Mouse (Mus musculus) small intestine, adult 2 months (tissue): Measurements from ENCODE around the gene Akap6. TPM values are rescaled to one million over a fixed set of nuclear protein-coding genes. Genes with fewer than 3 reads are reported as not detected.

Experiments used
- H3K27ac ChIP-seq: fragments of 200-500 bp; 2 replicates; pipeline ENCODE4 v1.5.1; 2012; ENCODE audit warnings: low read depth, low read length, control low read depth, inconsistent platforms; ENCODE audit not compliant: insufficient read depth
- H3K27me3 ChIP-seq: fragments of 200-500 bp; 2 replicates; pipeline ENCODE4 v1.6.1; 2012; ENCODE audit warnings: mild to moderate bottlenecking, moderate library complexity, low read length, inconsistent platforms; ENCODE audit not compliant: control insufficient read depth, insufficient read depth
- H3K36me3 ChIP-seq: fragments of 200-500 bp; 2 replicates; pipeline ENCODE4 v1.6.1; 2012; ENCODE audit warnings: mild to moderate bottlenecking, low read length, control low read depth, inconsistent platforms; ENCODE audit not compliant: control insufficient read depth, insufficient read depth
- H3K4me1 ChIP-seq: fragments of 200-500 bp; 2 replicates; pipeline ENCODE4 v1.6.1; 2012; ENCODE audit warnings: low read length, inconsistent platforms, mixed read lengths; ENCODE audit not compliant: control insufficient read depth, insufficient read depth, insufficient read length
- H3K4me3 ChIP-seq: fragments of 200-500 bp; 2 replicates; pipeline ENCODE4 v1.5.1; 2012; ENCODE audit warnings: low read depth, mild to moderate bottlenecking, control low read depth, inconsistent platforms, low read length, moderate library complexity
- CTCF ChIP-seq: fragments of 200-500 bp; IDR thresholded peaks from 2 replicates; pipeline ENCODE4 v1.5.1; 2012; ENCODE audit warnings: low read depth, mild to moderate bottlenecking, control low read depth, inconsistent platforms, low read length, moderate library complexity, mixed read lengths; ENCODE audit not compliant: insufficient replicate concordance, insufficient read length; ENCODE audit errors: extremely low read depth
- POLR2A ChIP-seq: fragments of 200-500 bp; IDR thresholded peaks from 2 replicates; pipeline ENCODE4 v1.6.1; 2012; ENCODE audit warnings: low read depth, mild to moderate bottlenecking, control low read depth, inconsistent platforms, low read length, moderate library complexity
- WGBS: fragments of 180-500 bp; shearing (Covaris S2); methylation state at CpG from one replicate; pipeline ENCODE4 v1.1.7; 2018; 5-methylcytosine and 5-hydroxymethylcytosine counted together
- polyA plus RNA-seq: library from polyadenylated mRNA; depleted of rRNA; stranded (reverse); fragments of >200 nt; gene quantifications from 2 replicates; pipeline ENCODE4 v1.2.3, GENCODE M21; 2012

Gene Akap6
- polyA plus RNA-seq, 1 experiment, result 0.23 TPM

DNA sequence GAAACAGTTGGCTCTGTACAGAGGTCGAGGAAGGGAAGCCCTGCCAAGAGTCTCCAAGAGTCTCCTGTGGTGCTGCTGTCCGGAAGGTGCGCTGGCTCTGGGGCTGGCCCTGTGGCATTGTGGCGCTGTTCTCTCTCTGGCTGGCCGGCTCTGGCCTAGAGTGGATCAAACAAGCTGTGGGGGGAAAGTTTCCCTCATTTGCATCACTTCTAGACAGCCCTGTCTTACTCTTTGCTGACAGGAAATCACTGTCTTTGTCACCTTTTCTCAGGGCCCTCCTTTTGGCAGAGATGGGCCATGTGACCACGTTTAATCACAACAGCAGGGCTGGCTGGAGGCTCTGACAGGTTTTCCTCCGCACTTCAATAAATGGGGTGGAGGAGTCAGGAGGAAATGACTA is 333.6 kb downstream of the Akap6 start:
- Histone ChIP-seq H3K27ac (no peak overlapping the region), H3K36me3 (no peaks in the 10 kb centered on the region), H3K4me1 (no peaks in the 10 kb centered on the region), H3K4me3 (no peak overlapping the region), H3K27me3 (no peaks in the 10 kb centered on the region)
- 30% methylated on average over 7 of the region's 7 CpGs for WGBS
- TF ChIP-seq CTCF (no peak), POLR2A (no peak)

GRCm38 (mm10) chr12:53033404-53033913 is 334.3 kb downstream of the Akap6 start:
- TF ChIP-seq POLR2A, result no peak
- no peak for TF ChIP-seq CTCF
- Histone ChIP-seq H3K27ac (no peak overlapping the region), H3K4me3 (no peak overlapping the region), H3K27me3 (no peaks in the 10 kb centered on the region), H3K36me3 (no peaks in the 10 kb centered on the region), H3K4me1 (no peaks in the 10 kb centered on the region)
- 31% methylated on average over 14 of the region's 14 CpGs for WGBS

GRCm38 (mm10) chr12:53040634-53041033 is 341.5 kb downstream of the Akap6 start:
- Histone ChIP-seq H3K4me1 (no peaks in the 10 kb centered on the region), H3K36me3 (no peaks in the 10 kb centered on the region), H3K27me3 (no peaks in the 10 kb centered on the region), H3K4me3 (no peak overlapping the region), H3K27ac (no peak overlapping the region)
- TF ChIP-seq CTCF (no peak), POLR2A (no peak)
- 87% methylated on average over 5 of the region's 5 CpGs for WGBS

GRCm38 (mm10) chr12:53042739-53043138 is 343.6 kb downstream of the Akap6 start:
- Histone ChIP-seq H3K4me1 (no peaks in the 10 kb centered on the region), H3K27ac (no peak overlapping the region), H3K36me3 (no peaks in the 10 kb centered on the region), H3K27me3 (no peaks in the 10 kb centered on the region), H3K4me3 (no peak overlapping the region)
- WGBS, result 35% methylated on average over 5 of the region's 5 CpGs
- TF ChIP-seq POLR2A, result no peak
- TF ChIP-seq CTCF, result no peak

DNA sequence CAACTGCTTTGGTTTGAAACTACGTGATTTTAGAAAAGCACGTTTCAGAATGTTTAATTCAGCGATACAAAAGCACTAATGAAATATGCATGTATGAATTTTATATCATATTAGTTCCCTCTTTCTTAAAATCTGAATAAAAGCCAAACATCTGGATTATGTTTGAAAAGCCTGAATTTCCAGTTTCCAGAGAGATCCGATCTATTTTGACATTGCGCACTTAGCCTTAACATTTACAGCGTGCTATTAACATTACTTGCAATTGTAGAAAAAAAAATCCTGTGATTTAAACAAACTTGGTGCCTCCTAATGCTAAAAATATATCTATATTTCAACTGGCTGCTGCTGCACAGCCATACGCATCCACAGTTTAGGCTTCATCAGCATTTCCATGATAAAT is 358.4 kb downstream of the Akap6 start:
- Histone ChIP-seq H3K27me3 (no peaks in the 10 kb centered on the region), H3K36me3 (no peaks in the 10 kb centered on the region), H3K4me3 (no peak overlapping the region), H3K27ac (no peak overlapping the region), H3K4me1 (no peaks in the 10 kb centered on the region)
- TF ChIP-seq POLR2A, result no peak
- no peak for TF ChIP-seq CTCF
- 91% methylated on average over 7 of the region's 7 CpGs for WGBS

DNA sequence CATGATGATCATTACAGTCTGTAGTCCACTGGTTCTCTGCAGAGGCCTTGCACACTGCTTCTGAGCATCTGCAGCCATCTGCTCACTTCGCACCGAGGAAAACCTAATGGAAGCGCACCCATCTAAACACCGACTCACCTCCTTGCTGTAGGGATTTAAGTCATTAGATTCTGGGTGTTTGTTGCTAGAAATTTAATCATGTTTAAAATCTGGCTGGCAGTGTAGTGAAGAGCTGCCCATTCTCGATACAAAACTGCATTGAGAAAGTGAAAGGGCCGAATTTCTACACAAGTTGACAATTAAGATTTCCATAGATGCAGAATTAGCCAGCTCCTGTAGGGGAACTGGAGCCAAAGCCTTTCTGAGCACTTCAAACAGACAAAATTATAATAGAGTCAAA is 361.7 kb downstream of the Akap6 start:
- H3K4me3 ChIP-seq, result no peak overlapping the region
- no peaks in the 10 kb centered on the region for H3K27me3 ChIP-seq
- no peaks in the 10 kb centered on the region for H3K4me1 ChIP-seq
- WGBS, result 81% methylated on average over 6 of the region's 6 CpGs
- TF ChIP-seq POLR2A (no peak), CTCF (no peak)
- no peaks in the 10 kb centered on the region for H3K36me3 ChIP-seq
- H3K27ac ChIP-seq, result no peak overlapping the region

GRCm38 (mm10) chr12:53061466-53062124 is 362.4 kb downstream of the Akap6 start:
- TF ChIP-seq POLR2A, result no peak
- TF ChIP-seq CTCF, result no peak
- Histone ChIP-seq H3K27me3 (no peaks in the 10 kb centered on the region), H3K4me1 (no peaks in the 10 kb centered on the region), H3K36me3 (no peaks in the 10 kb centered on the region), H3K4me3 (no peak overlapping the region), H3K27ac (no peak overlapping the region)
- 47% methylated on average over 7 of the region's 7 CpGs for WGBS

DNA sequence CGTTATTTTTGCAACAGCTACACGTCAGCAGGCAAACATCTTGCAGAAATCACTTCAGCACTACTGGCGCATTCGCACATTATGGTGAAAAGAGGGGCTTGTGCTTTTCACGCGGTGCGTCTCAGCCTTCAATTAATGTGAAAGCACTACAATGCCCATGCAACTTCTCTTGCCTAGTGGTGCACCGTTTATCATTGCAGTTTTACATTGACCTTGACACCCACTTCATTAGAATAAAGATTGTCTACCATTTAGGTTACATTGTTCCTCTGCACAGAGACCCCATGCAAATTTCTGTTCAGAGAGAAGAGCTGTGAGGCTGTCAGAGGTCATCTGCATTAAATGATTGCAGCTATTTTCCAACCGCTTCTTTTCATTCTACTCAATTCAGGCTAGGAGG is 363.8 kb downstream of the Akap6 start:
- H3K27ac ChIP-seq, result no peak overlapping the region
- WGBS, result 82% methylated on average over 9 of the region's 9 CpGs
- TF ChIP-seq CTCF (no peak), POLR2A (no peak)
- H3K4me3 ChIP-seq, result no peak overlapping the region
- H3K27me3 ChIP-seq, result no peaks in the 10 kb centered on the region
- no peaks in the 10 kb centered on the region for H3K4me1 ChIP-seq
- no peaks in the 10 kb centered on the region for H3K36me3 ChIP-seq
